Mouse (Mus musculus): ENCODE results near the gene Hist2h4. TPM values are rescaled to one million over a fixed set of nuclear protein-coding genes. Genes with fewer than 3 reads are reported as not detected.

Hist2h4 gene
- total and polyA plus RNA-seq, 2 experiments from 2014 or later = 5.1 to 60.5 TPM

- no peaks in the 10 kb centered on the region for H3K9me3 ChIP-seq (ENCODE audit: low read length)
- 79% methylated on average over 4 of the region's 4 CpGs for WGBS
Measured at GRCm38 (mm10) chr3:96230910-96231757, 32.0 kb downstream of the Hist2h4 start.

GRCm38 (mm10) chr3:96230404-96230803, 32.7 kb downstream of the Hist2h4 start:
- DNase-seq (no peak), ATAC-seq (no peak)
- Histone ChIP-seq H3K36me3 (ENCODE audit: insufficient read depth) (no peaks in the 10 kb centered on the region), H3K27me3 (ENCODE audit: insufficient read depth, low read length) (no peaks in the 10 kb centered on the region), H3K27ac (ENCODE audit: low read depth, low read length) (no peak overlapping the region), H3K9ac (no peak overlapping the region), H3K4me3 (ENCODE audit: low read depth, low read length) (no peak overlapping the region), H3K9me3 (ENCODE audit: low read length) (no peaks in the 10 kb centered on the region), H3K4me1 (ENCODE audit: insufficient read depth) (no peaks in the 10 kb centered on the region), H3K4me2 (ENCODE audit: low read depth) (no peak overlapping the region)
- TF ChIP-seq CTCF (IDR thresholded peaks at IDR 0.05; ENCODE audit: low read depth) = no peak
- WGBS = 85% methylated on average over 2 of the region's 2 CpGs

More at GRCm38 (mm10) chr3:96230910-96231757, 32.0 kb downstream of the Hist2h4 start:
- Histone ChIP-seq H3K4me2 (ENCODE audit: low read depth) (no peak overlapping the region), H3K4me1 (ENCODE audit: insufficient read depth) (no peaks in the 10 kb centered on the region), H3K4me3 (ENCODE audit: low read depth, low read length) (no peak overlapping the region), H3K27me3 (ENCODE audit: insufficient read depth, low read length) (no peaks in the 10 kb centered on the region), H3K27ac (ENCODE audit: low read depth, low read length) (no peak overlapping the region), H3K9ac (no peak overlapping the region), H3K36me3 (ENCODE audit: insufficient read depth) (no peaks in the 10 kb centered on the region)
- ATAC-seq = no peak
- no peak for DNase-seq
- TF ChIP-seq CTCF (IDR thresholded peaks at IDR 0.05; ENCODE audit: low read depth) = no peak

GRCm38 (mm10) chr3:96228828-96229227, 34.3 kb downstream of the Hist2h4 start:
- no peak overlapping the region for H3K4me2 ChIP-seq (ENCODE audit: low read depth)
- no peaks in the 10 kb centered on the region for H3K27me3 ChIP-seq (ENCODE audit: insufficient read depth, low read length)
- H3K4me3 ChIP-seq (ENCODE audit: low read depth, low read length) = no peak overlapping the region
- no peak overlapping the region for H3K27ac ChIP-seq (ENCODE audit: low read depth, low read length)
- no peak for ATAC-seq
- no peak for DNase-seq
- no peak overlapping the region for H3K9ac ChIP-seq
- H3K36me3 ChIP-seq (ENCODE audit: insufficient read depth) = no peaks in the 10 kb centered on the region
- WGBS = 79% methylated on average over 2 of the region's 2 CpGs
- 0 out of 2 replicates have a peak, but pooled peaks cover 4% of the 10 kb centered on the region for H3K4me1 ChIP-seq (ENCODE audit: insufficient read depth)
- no peak for TF ChIP-seq CTCF (IDR thresholded peaks at IDR 0.05; ENCODE audit: low read depth)
- H3K9me3 ChIP-seq (ENCODE audit: low read length) = no peaks in the 10 kb centered on the region

- DNase-seq (no peak), ATAC-seq (no peak)
- Histone ChIP-seq H3K9me3 (ENCODE audit: low read length) (no peaks in the 10 kb centered on the region), H3K4me3 (ENCODE audit: low read depth, low read length) (no peak overlapping the region), H3K4me1 (ENCODE audit: insufficient read depth) (peaks cover 10% of the 10 kb centered on the region), H3K27me3 (ENCODE audit: insufficient read depth, low read length) (no peaks in the 10 kb centered on the region), H3K36me3 (ENCODE audit: insufficient read depth) (no peaks in the 10 kb centered on the region), H3K9ac (no peak overlapping the region), H3K4me2 (ENCODE audit: low read depth) (no peak overlapping the region), H3K27ac (ENCODE audit: low read depth, low read length) (no peak overlapping the region)
- no peak for TF ChIP-seq CTCF (IDR thresholded peaks at IDR 0.05; ENCODE audit: low read depth)
- 77% methylated on average over 8 of the region's 8 CpGs for WGBS
Measured at GRCm38 (mm10) chr3:96226695-96227648, 36.1 kb downstream of the Hist2h4 start.

- no peak overlapping the region for H3K4me2 ChIP-seq (ENCODE audit: low read depth)
- peaks cover 10% of the 10 kb centered on the region for H3K4me1 ChIP-seq (ENCODE audit: insufficient read depth)
- H3K9me3 ChIP-seq (ENCODE audit: low read length) = no peaks in the 10 kb centered on the region
- no peak overlapping the region for H3K27ac ChIP-seq (ENCODE audit: low read depth, low read length)
- DNase-seq (no peak), ATAC-seq (no peak)
- no peak overlapping the region for H3K9ac ChIP-seq
- no peak overlapping the region for H3K4me3 ChIP-seq (ENCODE audit: low read depth, low read length)
- no peaks in the 10 kb centered on the region for H3K27me3 ChIP-seq (ENCODE audit: insufficient read depth, low read length)
- TF ChIP-seq CTCF (IDR thresholded peaks at IDR 0.05; ENCODE audit: low read depth) = no peak
- 9% methylated on average over 2 of the region's 2 CpGs for WGBS
- H3K36me3 ChIP-seq (ENCODE audit: insufficient read depth) = no peaks in the 10 kb centered on the region
Measured at GRCm38 (mm10) chr3:96225421-96225820, 37.7 kb downstream of the Hist2h4 start.

- DNase-seq = no peak
- H3K9ac ChIP-seq = no peak overlapping the region
- H3K27me3 ChIP-seq (ENCODE audit: insufficient read depth, low read length) = no peaks in the 10 kb centered on the region
- no peak for TF ChIP-seq CTCF (IDR thresholded peaks at IDR 0.05; ENCODE audit: low read depth)
- ATAC-seq = no peak
- peak overlapping the region; percentile 80 for H3K4me2 ChIP-seq (ENCODE audit: low read depth)
- H3K36me3 ChIP-seq (ENCODE audit: insufficient read depth) = no peaks in the 10 kb centered on the region
- WGBS = 60% methylated on average over 4 of the region's 4 CpGs
- no peak overlapping the region for H3K4me3 ChIP-seq (ENCODE audit: low read depth, low read length)
- peaks cover 10% of the 10 kb centered on the region for H3K4me1 ChIP-seq (ENCODE audit: insufficient read depth)
- no peaks in the 10 kb centered on the region for H3K9me3 ChIP-seq (ENCODE audit: low read length)
- no peak overlapping the region for H3K27ac ChIP-seq (ENCODE audit: low read depth, low read length)
Measured at GRCm38 (mm10) chr3:96222774-96223173, 40.3 kb downstream of the Hist2h4 start.

All from forebrain, postnatal 0 days (tissue).